Mouse (Mus musculus): ENCODE results near the gene Gins2. TPM values are rescaled to one million over a fixed set of nuclear protein-coding genes. Genes with fewer than 3 reads are reported as not detected.

Gins2 gene
- total and polyA plus RNA-seq, 3 experiments = 39.6 to 150 (median 49.3) TPM

DNA sequence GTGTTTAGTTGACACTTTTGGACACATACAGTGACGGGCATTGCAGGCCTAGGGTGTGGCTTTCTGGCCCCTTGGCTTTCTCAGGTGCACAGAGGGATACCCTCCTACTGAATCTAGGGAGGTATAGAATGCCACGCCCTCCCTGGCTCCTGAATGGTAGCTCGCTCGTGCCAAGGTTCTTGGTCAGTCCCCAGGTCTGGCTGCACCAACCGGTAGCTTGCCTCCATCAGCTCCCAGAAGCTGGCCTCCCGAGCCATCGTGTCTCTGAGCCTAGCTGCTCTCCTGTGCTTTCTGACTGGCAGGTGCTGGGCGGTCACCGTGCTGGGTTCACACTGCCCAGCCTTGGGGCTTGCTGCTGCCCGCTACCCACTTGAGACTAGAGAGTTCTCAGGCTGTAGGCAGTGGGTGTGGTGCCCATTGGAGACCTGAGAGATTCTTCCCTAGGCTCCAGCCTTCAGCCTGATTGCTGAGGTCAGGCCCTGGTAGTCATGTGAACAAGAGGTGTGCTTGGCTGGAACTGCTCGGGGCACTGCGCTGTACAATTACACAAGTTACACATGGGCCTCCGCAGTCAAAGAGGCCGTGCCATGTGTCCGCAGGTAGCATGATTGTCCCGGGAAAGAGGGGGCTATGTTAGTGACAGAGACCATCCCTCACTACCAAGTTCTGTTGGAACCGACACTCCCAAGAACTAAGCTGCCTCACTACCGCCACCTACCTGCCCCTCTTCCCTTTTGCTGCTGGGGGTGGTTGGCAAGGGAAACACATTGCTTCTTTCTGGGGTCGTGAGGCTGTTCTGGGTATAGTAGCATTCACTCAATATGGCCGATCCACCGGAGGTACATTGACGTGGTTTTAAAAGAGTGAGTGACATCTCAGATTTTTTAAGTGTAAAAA lies 27.3 kb downstream of the Gins2 start:
- H3K27me3 ChIP-seq (ENCODE audit: control insufficient read depth in 1 of 2, insufficient read depth in 2 of 2, low read length in 2 of 2) = no peaks in the 10 kb centered on the region
- peak; percentile 54 for DNase-seq (ENCODE audit: low read depth, low spot score)
- H3K36me3 ChIP-seq (ENCODE audit: control insufficient read depth in 1 of 2, insufficient read depth in 2 of 2, low read length in 2 of 2) = peaks cover 11 to 26% of the 10 kb centered on the region in 2 experiments; a peak in 3 of 4 replicates
- no peak overlapping the region for H3K4me3 ChIP-seq (ENCODE audit: control insufficient read depth in 1 of 2, insufficient read depth in 1 of 2, low read depth in 2 of 2, low read length in 2 of 2)
- H3K9me3 ChIP-seq (replicated peaks; ENCODE audit: insufficient read depth, low read length) = no peaks in the 10 kb centered on the region
- no peak overlapping the region for H3K27ac ChIP-seq (ENCODE audit: control insufficient read depth, low read depth, low read length)
- H3K79me2 ChIP-seq (ENCODE audit: control insufficient read depth, insufficient read depth, low read length, poor library complexity) = peaks cover 34% of the 10 kb centered on the region
- H3K4me1 ChIP-seq (ENCODE audit: control insufficient read depth in 1 of 2, insufficient read depth in 2 of 2, low read length in 2 of 2) = peaks cover 3 to 33% of the 10 kb centered on the region in 2 experiments; a peak in 3 of 4 replicates
- no peak overlapping the region for H3K9ac ChIP-seq (ENCODE audit: control insufficient read depth, low read depth, low read length, poor library complexity, severe bottlenecking)
- TF ChIP-seq RAD21 (IDR thresholded peaks at IDR 0.05; ENCODE audit: low read depth, low read length) (peak; percentile 14), MAX (IDR thresholded peaks at IDR 0.05; ENCODE audit: low read length) (no peak), CTCF (IDR thresholded peaks at IDR 0.05 in 2 of 3, conservative IDR thresholded peaks at IDR 0.05 in 1 of 3; ENCODE audit: control insufficient read depth in 1 of 3, insufficient read depth in 1 of 3, low read depth in 2 of 3, low read length in 3 of 3, poor library complexity in 1 of 3, severe bottlenecking in 1 of 3) (peak; percentile 60 to 66 (median 63)), UBTF (IDR thresholded peaks at IDR 0.05; ENCODE audit: borderline replicate concordance, insufficient read depth, low read depth, low read length) (no peak), TBP (IDR thresholded peaks at IDR 0.05; ENCODE audit: low read depth, low read length) (no peak), POLR2AphosphoS5 (IDR thresholded peaks at IDR 0.05; ENCODE audit: borderline replicate concordance, low read depth, low read length) (no peak), MYC (IDR thresholded peaks at IDR 0.05; ENCODE audit: low read depth, low read length) (no peak), GATA1 (IDR thresholded peaks at IDR 0.05; ENCODE audit: low read depth, low read length) (no peak), ZMIZ1 (IDR thresholded peaks at IDR 0.05; ENCODE audit: low read depth, low read length) (no peak), MAFK (IDR thresholded peaks at IDR 0.05; ENCODE audit: borderline replicate concordance, low read depth, low read length) (no peak), HCFC1 (IDR thresholded peaks at IDR 0.05; ENCODE audit: low read depth, low read length) (no peak), SMC3 (IDR thresholded peaks at IDR 0.05; ENCODE audit: low read depth, low read length) (peak; percentile 32), NELFE (IDR thresholded peaks at IDR 0.05; ENCODE audit: low read depth, low read length) (no peak), GABPA (IDR thresholded peaks at IDR 0.05; ENCODE audit: low read depth, low read length) (no peak), POLR2A (IDR thresholded peaks at IDR 0.05; ENCODE audit: control insufficient read depth in 1 of 2, insufficient read depth in 1 of 2, low read depth in 1 of 2, low read length in 2 of 2, poor library complexity in 1 of 2) (no peak), MXI1 (IDR thresholded peaks at IDR 0.05; ENCODE audit: low read depth, low read length) (no peak), ZKSCAN1 (IDR thresholded peaks at IDR 0.05; ENCODE audit: low read depth, low read length) (no peak), POLR2AphosphoS2 (IDR thresholded peaks at IDR 0.05; ENCODE audit: low read length) (no peak), TAL1 (IDR thresholded peaks at IDR 0.05; ENCODE audit: low read length) (no peak), ETS1 (IDR thresholded peaks at IDR 0.05; ENCODE audit: low read depth, low read length) (no peak), TCF12 (IDR thresholded peaks at IDR 0.05; ENCODE audit: low read depth, low read length) (no peak), EP300 (IDR thresholded peaks at IDR 0.05; ENCODE audit: low read depth in 1 of 2, low read length in 2 of 2) (no peak)
